Mouse (Mus musculus) thymus, postnatal 25 days (tissue): ENCODE measurements around the gene Arl10.
A peak's percentile ranks its signal among the peaks of the same experiment; 100 is the strongest.

ENCODE experiments used
- DNase-seq: peaks from one replicate; pipeline ENCODE4 v3.0.0; 2022

Arl10 gene

DNA sequence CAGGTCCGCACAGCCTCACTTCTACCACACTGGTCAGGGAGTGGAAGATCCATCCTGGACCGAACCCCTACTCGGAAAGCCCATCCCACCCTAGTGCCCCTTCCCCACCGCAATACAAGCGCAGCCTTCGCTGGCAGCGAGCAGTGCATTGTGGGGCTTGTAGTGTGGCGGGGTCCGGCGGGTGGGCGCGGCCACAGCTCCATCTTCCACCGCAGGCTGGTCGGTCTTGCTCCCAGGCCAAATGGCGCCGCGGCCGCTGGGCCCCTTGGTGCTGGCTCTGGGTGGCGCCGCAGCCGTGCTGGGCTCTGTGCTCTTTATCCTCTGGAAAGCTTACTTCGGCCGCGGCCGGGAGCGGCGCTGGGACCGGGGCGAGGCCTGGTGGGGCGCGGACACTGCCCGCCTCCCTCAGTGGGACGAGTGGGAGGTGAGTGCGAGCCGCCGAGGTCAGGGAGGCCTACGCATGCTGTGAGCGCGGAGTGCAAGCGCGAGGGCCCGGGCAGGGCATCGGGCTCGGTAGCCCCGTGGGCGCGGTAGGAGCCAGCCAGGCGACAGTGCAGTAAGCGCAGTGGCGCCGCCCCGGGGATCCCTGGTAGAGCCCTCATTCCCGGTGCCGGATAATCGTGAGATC, at the start of gene Arl10:
TSS of gene Arl10 (plus strand) at position 162 of the 628 bp plus-strand sequence.
- DNase-seq = peak; percentile 60

DNA sequence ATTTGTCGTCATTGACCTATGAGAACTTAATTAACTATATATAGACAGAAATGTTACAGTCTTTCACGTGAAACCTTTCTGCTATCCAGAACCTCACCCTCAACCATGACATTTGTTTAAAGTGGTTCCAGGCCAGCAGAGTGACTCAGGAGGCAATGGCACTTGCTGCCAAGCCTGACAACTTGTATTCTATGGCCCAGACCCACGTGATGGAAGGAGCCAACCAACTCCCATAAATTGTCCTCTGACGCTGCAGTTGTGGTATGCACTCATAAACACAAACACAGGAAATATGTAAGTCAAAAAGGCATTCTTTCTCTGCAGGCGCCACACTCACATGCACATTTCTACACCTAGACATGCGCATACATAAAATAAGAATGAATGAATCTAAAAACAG, 47.7 kb upstream of the Arl10 start:
- no peak for DNase-seq

DNA sequence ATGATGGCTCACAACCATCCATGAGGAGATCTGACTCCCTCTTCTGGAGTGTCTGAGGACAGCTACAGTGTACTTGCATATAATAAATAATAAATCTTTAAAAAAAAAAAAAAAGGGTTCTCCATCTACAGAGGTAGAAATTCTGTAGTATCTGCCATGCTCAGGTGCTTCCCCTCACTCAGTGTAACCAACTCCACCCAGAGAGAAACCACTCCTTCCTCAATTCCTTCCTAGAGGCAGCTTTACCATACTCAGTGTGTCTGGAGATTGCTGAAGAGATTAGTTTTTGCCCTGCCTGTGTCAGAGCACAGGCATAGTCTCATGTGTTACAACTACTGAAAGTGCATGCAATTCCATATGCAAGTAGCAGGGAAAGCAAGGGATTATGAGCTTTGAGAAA, 42.7 kb upstream of the Arl10 start:
- DNase-seq = no peak

DNA sequence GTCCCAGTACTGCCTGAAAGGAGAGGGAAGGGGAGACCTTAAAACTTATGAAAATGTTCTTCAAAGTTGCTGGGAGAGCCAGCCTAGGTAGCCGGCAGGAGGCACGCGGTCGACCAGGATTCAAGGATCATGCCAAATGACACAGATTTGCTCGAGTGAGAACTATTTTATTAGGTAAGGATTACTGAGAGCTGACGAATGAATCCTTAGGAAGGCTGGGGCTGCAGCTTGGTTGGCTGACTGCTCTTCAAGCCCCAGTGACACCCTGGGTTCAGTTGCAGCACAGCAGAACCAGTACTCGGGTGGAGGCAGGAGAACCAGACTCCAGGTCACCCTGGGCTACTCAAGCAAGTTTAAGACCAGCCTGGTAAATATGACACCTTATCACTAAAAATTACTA, 26.8 kb upstream of the Arl10 start:
- no peak for DNase-seq

DNA sequence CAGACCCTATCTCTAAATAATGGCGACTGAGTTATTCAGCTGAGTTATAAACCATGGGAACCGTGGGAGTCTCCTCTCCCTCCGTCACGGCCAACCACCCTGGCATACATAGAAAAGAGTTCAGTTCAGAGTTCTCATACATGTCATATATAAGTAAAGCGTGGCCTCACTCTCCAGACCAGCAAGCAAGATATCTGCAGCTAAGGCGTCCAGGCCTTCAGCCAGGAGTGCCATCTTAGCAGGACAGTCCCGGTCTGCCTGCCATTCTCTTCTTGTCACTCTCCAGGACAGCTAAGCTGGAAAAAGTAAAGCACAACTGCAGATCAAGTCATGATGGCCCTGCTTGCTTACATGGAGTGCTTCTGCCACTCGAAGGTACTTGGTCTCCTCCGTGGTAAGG, 18.6 kb upstream of the Arl10 start:
- no peak for DNase-seq

DNA sequence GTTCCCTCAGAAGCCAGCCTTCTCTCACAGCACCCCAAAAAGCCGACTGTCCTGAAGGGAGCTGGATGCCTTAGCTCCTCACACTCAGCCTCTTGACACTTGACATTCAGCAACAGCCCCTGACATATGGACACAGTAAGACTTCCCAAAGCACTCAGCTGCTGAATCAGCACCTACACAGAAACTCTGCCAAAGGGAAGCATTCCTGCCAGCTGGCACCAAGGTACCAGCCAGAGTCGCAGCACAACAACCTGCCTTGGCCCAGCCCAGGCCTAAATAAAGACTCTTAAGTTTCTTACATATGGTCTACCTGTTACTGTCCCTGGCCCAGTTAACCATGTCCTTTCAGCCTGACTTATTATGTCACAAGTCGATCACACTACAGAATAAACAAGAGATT, 18.0 kb upstream of the Arl10 start:
- DNase-seq = no peak

DNA sequence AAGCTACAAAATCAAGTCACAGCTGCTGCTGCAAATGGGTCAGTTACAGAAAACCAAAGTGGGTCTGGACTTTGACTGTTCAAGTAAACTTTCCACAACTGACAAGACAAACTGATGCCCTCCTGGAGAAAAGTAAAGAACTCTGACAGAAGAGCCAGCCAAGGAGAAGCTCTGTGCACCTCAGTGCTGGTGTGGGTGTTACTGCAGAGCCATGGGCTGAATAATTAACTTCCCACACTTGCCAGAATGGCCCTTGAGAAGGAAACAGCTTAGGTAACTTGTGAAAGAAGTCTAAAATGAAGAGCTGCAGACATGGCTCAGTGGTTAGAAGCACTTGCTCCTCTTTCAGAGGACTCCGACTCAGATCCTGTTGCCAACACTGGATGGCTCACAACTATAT, 17.2 kb upstream of the Arl10 start:
- no peak for DNase-seq

DNA sequence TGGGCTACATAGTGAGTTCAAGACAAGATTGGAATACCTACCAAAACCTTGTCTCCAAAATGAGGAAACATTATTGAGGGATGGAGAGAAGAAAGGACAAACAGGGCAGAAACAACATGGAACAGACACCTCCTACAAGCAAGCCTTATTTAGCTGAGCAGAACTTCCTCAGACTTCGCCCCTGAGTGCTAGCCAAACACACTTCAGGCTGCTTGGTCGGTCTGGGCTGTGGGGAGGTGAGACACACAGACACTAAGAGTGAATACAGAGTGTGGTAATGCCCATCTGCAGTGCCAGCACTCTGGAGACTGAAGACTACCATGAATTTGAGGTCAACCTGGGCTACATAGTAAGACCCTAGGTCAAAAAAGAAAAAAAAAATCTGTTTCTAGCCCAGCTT, 15.2 kb upstream of the Arl10 start:
- DNase-seq = no peak

DNA sequence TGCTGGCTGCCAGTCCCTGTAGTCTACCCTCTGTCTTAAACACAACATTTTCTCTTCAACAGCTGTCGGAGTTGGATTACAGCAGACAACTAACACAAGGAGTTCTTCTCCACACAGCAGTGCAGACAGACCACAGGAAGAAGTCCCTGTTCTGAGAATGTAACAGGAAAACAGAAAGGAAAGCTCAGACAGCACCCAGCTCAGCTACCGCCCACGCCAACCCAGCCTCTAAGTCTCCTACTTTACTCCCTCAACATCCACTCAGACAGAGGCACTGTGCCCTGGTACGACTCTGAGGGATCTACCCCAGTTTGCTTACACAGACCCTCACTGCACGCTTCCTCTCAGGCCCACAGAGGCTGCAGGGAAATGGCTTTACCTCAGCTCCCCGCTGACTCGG, 14.2 kb upstream of the Arl10 start:
- DNase-seq = no peak

DNA sequence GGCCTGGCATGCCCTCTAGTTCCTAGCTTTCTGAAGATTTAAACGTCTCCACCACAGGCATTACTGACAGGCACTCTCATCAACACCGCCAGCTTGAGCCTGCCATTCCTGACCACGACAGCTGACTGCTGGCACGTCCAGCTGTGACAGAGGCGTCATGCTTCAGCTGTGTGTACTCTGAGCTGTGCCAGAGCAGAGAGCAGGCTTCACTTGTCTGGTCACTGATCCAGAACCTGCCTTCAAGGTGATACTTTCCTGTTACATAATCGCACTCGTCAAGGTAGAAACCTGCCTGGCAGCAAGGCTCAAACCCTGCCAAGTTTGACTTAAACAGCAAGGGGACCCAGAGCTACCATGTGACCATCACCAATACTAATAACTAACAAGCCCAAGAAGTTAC, 12.3 kb upstream of the Arl10 start:
- DNase-seq = no peak

DNA sequence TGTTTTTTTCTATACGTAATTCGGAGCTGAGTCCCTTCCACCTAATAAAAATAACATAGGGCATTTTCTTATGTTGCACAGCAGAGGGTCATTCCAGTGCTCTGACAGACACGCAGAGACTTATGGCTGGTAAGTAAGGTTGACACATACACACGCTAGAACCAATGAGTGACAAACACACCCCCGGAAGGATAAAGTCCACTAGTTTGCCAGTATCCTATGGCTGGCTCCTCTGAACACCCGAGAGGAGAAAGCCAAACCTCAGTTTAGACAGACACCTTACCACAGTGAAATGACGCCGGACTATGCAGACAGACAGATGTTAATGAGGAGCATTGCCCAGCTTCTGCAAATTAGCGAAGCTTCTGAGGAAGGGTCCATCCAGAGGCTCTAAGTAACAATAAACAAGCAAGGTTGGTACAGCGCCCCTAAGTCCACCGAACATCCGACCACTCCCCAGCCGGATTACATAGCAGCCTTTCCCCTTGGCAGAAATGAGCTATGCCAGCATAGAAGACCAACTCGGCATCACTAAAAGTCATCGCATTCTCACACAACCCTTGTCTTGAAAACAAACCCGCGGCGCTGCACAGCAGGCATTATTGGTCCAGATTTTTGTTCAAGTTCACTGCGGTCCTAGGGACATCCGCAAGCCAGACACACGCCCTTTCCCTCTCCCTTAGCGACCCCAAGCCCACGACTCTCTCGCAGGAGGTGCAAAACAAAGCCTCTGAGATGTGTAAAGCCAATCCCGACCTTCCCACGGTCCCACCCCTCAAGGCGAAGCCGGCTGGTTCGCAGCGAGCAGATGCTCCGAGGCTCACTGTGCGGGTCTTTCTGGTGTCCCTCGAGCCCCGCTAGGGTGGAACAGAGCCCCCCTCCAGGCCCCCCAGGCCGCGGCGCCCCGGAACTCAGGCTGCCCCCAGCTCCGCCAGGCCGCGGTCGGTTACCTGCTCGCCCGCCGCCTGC, 10.3 kb upstream of the Arl10 start:
- DNase-seq = no peak

DNA sequence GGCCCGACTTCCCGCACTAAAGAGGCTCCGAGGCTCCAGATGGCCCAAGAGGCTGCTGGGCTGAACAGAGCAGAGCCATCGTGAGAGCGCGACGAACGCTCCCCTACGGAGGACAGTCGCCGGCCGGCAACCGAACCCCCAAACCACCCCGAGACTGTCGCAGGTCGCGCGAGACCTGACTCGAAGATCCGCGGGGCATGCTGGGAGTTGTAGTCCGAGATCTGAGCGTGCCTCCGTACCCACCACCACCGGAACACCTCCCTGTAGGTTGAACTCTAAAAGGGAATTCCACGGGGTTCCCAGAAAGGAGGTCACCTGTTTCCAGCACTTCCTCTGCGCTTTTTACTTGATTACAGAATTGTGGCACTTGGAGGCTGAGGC, 9.6 kb upstream of the Arl10 start, which contains the start of gene 4833439L19Rik:
TSS of gene 4833439L19Rik (minus strand) at position 235 of the 381 bp plus-strand sequence.
- DNase-seq = peak; percentile 97

DNA sequence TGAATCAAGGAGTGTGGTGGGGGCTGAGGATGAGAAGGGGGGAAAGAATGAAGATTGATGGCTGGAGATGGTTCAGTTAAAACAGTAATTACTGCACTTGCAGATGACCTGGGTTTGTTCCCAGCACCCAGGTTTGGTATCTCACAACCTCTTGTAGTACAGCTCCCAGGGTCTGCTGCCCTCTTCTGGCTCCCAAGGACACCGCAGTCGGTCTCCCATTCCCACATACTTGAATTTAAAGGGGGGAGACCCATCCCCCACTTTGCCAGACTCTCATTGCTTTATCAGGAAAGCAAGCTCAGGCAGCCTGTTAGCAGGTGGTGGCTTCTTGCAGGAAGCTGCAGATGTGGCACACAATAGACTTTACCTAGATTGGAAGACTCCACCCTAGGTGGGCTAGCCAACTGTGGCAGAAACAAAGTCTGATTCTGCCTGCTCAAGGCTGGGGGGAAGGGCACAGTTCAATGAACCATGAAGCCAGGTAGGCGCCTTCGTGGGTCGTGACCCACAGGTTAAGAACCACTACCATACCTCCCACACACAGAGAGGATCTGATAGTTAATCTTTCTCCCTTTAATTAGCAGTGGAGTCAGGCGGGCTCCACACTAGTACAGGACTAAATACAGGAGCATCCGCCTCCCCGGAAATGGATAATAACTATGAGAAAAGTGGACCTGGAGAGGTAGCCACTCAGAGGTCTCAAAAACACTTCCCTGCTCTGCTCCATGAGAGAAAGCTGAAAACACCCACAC, 9.0 kb upstream of the Arl10 start:
- DNase-seq = peak; percentile 62

DNA sequence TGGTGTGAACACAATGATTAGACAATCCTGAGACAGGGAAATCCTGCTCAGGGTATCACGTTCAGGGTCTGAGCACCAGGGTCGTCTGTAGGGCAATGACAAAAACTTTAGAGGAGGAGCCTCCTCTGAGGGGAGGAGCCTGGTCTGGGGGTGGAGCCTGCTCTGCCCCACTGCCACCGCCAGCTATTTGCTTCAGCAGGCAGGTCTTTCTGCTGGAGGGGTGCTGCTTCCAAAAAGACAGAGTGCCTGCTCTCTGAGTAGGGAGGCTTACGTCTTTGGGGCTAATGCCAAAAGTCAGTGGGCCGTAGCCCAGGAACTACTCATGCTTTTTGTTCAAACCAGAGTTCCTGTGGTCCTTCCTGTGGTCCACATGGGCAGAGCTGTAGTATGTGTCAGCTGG, 6.4 kb upstream of the Arl10 start:
- DNase-seq = no peak

DNA sequence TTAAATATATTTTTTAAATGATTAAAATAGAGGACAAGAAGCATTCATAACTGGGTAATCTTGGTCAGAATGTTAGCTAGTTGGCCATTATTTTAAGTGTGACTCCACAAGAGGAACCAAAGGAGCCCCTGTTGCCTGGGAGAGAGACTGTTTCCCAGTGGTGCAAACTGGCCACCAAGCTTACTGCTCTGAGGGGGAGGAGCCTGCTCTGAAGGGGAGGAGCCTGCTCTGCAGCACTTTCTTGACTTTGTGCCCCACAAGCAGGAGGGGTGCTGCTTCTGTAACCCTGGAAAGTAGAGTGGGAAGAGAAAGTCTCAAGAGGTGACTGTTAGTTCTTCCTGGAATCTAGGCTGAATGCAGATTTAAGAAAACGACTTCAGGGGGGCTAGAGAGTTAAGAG, 5.5 kb upstream of the Arl10 start:
- no peak for DNase-seq

DNA sequence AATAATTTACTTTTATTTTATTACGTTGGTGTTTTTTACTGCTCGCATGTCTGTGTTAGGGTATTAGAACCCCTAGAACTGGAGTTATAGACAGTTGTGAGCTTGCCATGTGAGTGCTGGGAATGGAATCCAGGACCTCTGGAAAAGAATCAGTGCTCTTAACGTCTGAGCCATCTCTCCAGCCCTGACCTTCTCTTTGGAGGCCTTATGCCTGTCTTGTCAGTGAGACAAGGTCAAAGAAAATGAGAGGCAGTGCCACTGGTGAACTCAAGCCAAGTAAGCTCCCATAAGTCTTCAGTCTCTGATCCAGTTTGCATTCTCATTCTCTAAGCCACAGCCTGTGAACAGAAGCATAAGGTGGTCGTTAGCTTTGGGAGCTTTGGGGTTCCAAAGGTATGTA, 4.1 kb upstream of the Arl10 start:
- DNase-seq = no peak

DNA sequence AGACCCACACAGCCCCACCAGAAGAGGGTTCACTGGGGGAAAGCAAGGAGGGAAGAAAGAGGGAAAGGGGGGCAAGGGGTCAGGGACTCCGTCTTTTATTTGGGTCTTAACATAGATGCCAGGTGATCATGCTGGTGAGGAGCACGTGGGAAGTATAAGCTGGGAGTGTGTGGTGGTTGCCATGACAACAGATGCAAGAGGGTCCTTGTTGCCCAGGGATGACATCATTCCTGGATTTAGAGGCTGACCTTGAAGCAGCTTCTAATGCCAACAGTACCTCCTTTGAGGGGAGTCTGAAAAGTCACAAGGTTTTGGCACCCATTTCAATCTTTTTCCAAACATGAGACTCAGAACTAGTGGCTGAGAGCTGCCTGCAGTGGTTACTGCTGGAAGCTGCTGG, 3.2 kb upstream of the Arl10 start:
- no peak for DNase-seq

DNA sequence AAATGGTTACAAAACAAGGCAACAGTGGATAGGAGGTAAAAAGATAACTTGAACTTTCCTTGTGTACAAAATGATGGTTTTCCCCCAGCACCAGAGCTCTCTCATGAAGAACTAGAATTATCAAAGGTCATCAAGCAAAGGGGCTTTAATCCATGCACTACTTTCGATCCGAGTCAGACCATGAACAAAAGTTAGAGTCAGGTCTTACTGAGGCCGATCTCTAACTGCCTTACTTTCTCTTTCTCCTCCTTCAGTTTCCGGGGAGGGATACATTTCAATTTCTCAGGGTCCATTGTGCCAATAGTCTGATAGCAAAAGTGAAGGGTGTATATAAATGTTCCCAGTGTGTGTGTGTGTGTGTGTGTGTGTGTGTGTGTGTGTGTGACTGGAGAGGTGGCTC, 2.2 kb upstream of the Arl10 start:
- DNase-seq = no peak

DNA sequence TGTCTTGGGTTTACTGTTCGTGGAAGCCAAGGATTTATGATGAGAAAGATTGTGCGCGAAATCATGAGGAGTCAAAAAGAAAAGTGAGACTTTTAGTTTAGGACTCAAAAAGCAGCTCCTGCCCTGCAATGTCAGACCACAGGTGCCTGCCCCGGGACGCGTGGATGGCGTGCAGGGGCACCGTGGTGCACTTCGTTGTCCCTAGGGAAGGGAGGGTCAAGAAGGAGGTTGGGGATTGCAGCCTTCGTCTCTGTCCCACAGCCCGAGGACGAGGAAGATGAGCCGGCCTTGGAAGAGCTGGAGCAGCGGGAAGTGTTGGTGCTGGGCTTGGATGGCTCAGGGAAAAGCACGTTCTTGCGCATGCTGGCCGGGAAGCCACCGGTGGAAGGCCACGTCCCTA, 674 bp downstream of the Arl10 start:
- DNase-seq = no peak

DNA sequence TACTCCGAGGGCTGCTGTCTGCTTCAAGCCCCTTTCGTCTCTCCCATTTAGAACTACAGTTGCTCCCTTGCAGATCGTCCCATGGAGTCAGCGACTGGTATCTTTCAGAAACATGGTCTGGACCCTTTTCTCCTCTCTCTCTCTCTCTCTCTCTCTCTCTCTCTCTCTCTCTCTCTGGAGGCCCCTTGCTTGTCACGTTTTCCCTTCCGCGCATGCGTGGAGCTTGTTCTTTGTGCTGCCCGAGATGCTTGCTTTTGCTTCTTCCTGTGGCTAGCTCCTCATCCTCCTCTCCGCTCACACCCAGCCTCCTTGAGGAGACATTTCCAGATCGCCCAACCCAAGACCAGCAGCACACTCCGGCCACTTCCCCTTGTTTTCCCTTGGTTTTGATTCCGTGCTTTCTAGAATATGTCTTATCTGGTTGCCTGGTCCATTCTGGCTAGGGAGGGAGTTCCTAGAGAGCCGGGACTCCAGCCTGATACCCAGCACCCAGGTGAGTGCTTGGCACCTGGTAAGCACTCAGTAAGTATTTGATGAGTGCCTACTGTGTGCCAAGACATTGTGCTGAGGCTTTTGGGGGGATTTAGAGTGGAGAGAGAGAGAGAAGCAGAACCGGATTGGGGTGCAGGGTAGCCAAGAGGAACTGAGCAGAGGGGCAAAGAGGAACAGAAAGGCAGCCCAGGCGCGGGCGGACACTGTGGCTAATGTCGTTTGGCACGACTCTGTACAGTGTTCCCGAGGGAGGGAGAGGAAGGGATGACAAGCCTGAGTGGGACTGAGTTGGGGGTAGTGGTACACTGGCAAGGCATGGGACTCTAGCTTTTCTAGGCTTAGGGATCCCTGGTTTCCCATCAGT, 3.1 kb downstream of the Arl10 start:
- DNase-seq = no peak

DNA sequence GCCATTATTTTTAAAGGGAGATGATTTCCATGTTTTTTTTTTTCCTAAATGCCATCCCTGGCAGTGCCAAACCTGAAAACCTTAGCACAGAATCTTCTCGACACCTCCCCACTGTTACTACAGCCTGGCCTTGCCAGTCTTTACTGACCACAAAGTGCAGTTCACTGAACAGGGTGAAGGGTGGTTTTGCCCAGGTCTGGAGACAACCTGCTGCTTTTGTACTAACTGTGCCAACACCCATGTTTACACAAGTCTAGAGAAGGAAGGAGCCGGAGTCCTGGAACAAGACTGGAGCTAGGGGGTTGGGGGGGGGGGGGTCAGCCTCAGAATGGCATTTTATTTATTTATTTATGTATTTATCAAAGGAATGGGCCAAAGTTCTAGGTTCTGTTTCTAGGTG, 6.6 kb downstream of the Arl10 start:
- DNase-seq = no peak

DNA sequence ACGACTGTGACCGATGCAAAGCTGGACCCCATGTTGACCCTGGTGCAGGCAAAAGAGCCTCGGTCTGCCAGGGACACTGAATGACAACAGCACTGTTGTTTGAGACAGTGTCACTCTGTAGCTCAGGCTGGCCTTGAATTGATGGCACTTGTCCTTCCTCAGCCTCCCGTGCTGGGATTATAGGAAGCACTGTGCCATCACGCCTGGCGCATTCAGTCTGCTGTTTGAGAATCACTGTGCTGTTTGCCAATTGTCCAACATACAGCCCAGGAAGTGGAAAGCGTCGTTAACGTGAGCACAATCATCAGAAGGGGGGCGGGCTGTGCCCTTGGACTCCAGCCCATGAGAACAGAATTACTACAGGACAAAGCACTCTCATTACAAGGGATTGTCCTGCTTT, 7.3 kb downstream of the Arl10 start:
- DNase-seq = no peak

DNA sequence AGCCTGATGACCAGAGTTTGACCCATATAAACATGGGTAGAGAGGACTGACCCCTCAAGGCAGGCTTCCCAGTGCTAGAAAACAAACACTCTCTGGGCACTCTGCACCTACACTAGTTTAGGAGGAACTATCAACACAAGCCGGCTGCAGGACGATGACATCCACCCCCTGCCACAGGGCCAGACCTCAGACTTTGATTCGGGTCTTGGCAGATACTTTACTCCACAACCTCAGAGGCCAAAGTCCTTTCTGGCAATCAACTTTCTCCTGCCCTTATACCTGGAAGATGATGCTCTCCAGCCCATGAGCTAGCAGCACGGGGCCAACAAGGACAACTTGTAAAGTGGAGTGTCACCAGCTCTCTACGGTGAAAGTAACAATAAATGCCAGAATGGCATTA, 8.0 kb downstream of the Arl10 start:
- no peak for DNase-seq
